Mouse (Mus musculus) right cerebral cortex, postnatal 36 days (tissue): ENCODE data around the gene Cd79b.
A peak's percentile ranks its signal among the peaks of the same experiment; 100 is the strongest.

Experiments
- DNase-seq, 2 experiments: peaks; one replicate each; pipeline ENCODE4 v3.0.0; 2022; ENCODE audit warnings: low spot score in 2 of 2, mixed read lengths in 1 of 2

The Cd79b gene

GRCm38 (mm10) chr11:106273811-106274210 is 40.8 kb downstream of the Cd79b start:
- no peak for DNase-seq

GRCm38 (mm10) chr11:106273311-106273684 is 41.3 kb downstream of the Cd79b start:
- no peak for DNase-seq

GRCm38 (mm10) chr11:106272644-106273310 is 41.8 kb downstream of the Cd79b start, which contains the start of gene Smarcd2:
Smarcd2 (minus strand) TSS chr11:106272972.
- peak; percentile 99 for DNase-seq

- no peak for DNase-seq
These were observed 42.5 kb downstream of the Cd79b start for GRCm38 (mm10) chr11:106271794-106272643.

GRCm38 (mm10) chr11:106271131-106271793 is 43.3 kb downstream of the Cd79b start:
- DNase-seq: no peak

- DNase-seq: no peak
These were observed 45.5 kb downstream of the Cd79b start for GRCm38 (mm10) chr11:106269060-106269431.

GRCm38 (mm10) chr11:106268326-106269059 is 46.1 kb downstream of the Cd79b start:
- DNase-seq: peak; percentile 54 to 66

- no peak for DNase-seq
These were observed 46.7 kb downstream of the Cd79b start for GRCm38 (mm10) chr11:106267871-106268270.

GRCm38 (mm10) chr11:106267311-106267852 is 47.2 kb downstream of the Cd79b start:
- DNase-seq: no peak

GRCm38 (mm10) chr11:106266431-106266830 is 48.1 kb downstream of the Cd79b start:
- no peak for DNase-seq

- no peak for DNase-seq
These were observed 49.0 kb downstream of the Cd79b start for GRCm38 (mm10) chr11:106265570-106265969.

GRCm38 (mm10) chr11:106264988-106265387 is 49.6 kb downstream of the Cd79b start:
- no peak for DNase-seq

GRCm38 (mm10) chr11:106263963-106264362 is 50.6 kb downstream of the Cd79b start:
- DNase-seq: no peak
